Mouse (Mus musculus) inflammation-experienced regulatory T-cells, adult 16 weeks (primary cell): Measurements from ENCODE around the gene Speer4c. TPM values are rescaled to one million over a fixed set of nuclear protein-coding genes. Genes with fewer than 3 reads are reported as not detected.

Experiments used
- polyA plus RNA-seq: library from polyadenylated mRNA; unstranded; fragments of 100-300 nt; shearing (Covaris generic); gene quantifications from one replicate; pipeline ENCODE4 v1.2.1, GENCODE M21; 2017

Speer4c gene
- not detected for polyA plus RNA-seq

DNA sequence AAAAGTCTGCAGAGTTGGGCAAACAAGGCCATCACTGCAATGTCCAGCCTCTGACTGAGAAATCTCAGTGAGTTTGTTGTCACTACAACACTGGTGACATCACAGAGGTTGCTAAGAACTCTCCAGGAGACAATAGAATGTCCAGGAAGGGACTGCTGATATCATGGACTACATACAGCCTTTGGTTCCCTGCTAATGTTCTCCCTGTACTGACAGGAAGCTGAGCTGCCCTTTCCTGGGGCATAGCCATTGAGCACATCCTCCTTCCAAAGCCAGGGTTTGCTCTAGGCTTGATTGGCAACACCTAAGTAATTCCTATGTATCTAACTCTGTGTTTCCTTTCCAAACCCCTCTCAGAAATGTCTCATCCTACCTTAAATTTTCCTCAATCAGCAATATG, at the start of gene Speer4c:
Gene Speer4c, minus strand, starts transcription at position 101 of the 400 bp plus-strand sequence.

Other genes starting within 250 kb of the Speer4c start
- gene Gm21149, start 237.7 kb downstream of the Speer4c start, polyA plus RNA-seq: not detected
- gene Gm21190, start 185.0 kb downstream of the Speer4c start, polyA plus RNA-seq: not detected
- not detected for gene Gm21083, start 136.9 kb downstream of the Speer4c start, polyA plus RNA-seq
- gene Speer4d, start 95.2 kb downstream of the Speer4c start, polyA plus RNA-seq: not detected
- not detected for gene 4930572O03Rik, start 57.2 kb downstream of the Speer4c start, polyA plus RNA-seq
- not detected for gene Cacna2d1, start 220.4 kb upstream of the Speer4c start, polyA plus RNA-seq